Mouse (Mus musculus): ENCODE measurements around the gene Onecut1. TPM values are rescaled to one million over a fixed set of nuclear protein-coding genes. Genes with fewer than 3 reads are reported as not detected.

Gene Onecut1
- total RNA-seq, 1 experiment, result 0.13 TPM

- no peak overlapping the region for H3K27ac ChIP-seq (ENCODE audit: insufficient read depth, low read depth, low read length, poor library complexity, severe bottlenecking)
- no peaks in the 10 kb centered on the region for H3K36me3 ChIP-seq (ENCODE audit: control insufficient read depth, insufficient read depth, low read length, poor library complexity, severe bottlenecking)
- TF ChIP-seq CHD2 (IDR thresholded peaks at IDR 0.05; ENCODE audit: low read depth, low read length) (no peak), ZC3H11A (IDR thresholded peaks at IDR 0.05; ENCODE audit: borderline replicate concordance, low read depth, low read length) (no peak), MAFK (IDR thresholded peaks at IDR 0.05; ENCODE audit: insufficient read depth, low read depth, low read length) (no peak), HCFC1 (IDR thresholded peaks at IDR 0.05; ENCODE audit: borderline replicate concordance, insufficient read depth, low read length) (no peak), ZNF384 (IDR thresholded peaks at IDR 0.05; ENCODE audit: low read depth, low read length) (no peak)
- no peaks in the 10 kb centered on the region for H3K9me3 ChIP-seq (ENCODE audit: control insufficient read depth, insufficient read depth, low read depth, low read length)
- DNase-seq (ENCODE audit: low read depth, low spot score), result no peak
- H3K4me3 ChIP-seq (ENCODE audit: insufficient read depth in 1 of 2, low read depth in 1 of 2, low read length in 2 of 2, poor library complexity in 1 of 2, severe bottlenecking in 1 of 2), result no peak overlapping the region
- H3K4me1 ChIP-seq (ENCODE audit: control insufficient read depth in 2 of 2, insufficient read depth in 2 of 2, low read length in 2 of 2, poor library complexity in 1 of 2), result peaks cover 0 to 11% of the 10 kb centered on the region in 2 experiments; a peak in 1 of 4 replicates
- in situ Hi-C loops (cut with MboI; ENCODE audit: low sequenced_read_pairs in 2 of 2, unreplicated experiment in 2 of 2), result loop anchor here in 1 of 2 experiments (25.0 kb wide), 1 partner anchor 720 kb away; no protein-coding TSS in a partner anchor
- H3K9ac ChIP-seq (ENCODE audit: insufficient read depth, low read depth, low read length, poor library complexity, severe bottlenecking), result no peak overlapping the region
Observed at GRCm38 (mm10) chr9:74857508-74857840, 4.2 kb upstream of the Onecut1 start.

- in situ Hi-C loops (cut with MboI; ENCODE audit: low sequenced_read_pairs in 2 of 2, unreplicated experiment in 2 of 2), result loop anchor here in 1 of 2 experiments (25.0 kb wide), 1 partner anchor 721 kb away; no protein-coding TSS in a partner anchor
Observed at GRCm38 (mm10) chr9:74858111-74858510, 3.6 kb upstream of the Onecut1 start.

GRCm38 (mm10) chr9:74860461-74860860 lies 1.3 kb upstream of the Onecut1 start:
- TF ChIP-seq ZNF384 (IDR thresholded peaks at IDR 0.05; ENCODE audit: low read depth, low read length), result no peak
- no peak for TF ChIP-seq ZC3H11A (IDR thresholded peaks at IDR 0.05; ENCODE audit: borderline replicate concordance, low read depth, low read length)
- TF ChIP-seq HCFC1 (IDR thresholded peaks at IDR 0.05; ENCODE audit: borderline replicate concordance, insufficient read depth, low read length), result no peak
- no peak for TF ChIP-seq MAFK (IDR thresholded peaks at IDR 0.05; ENCODE audit: insufficient read depth, low read depth, low read length)
- TF ChIP-seq CHD2 (IDR thresholded peaks at IDR 0.05; ENCODE audit: low read depth, low read length), result no peak
- Histone ChIP-seq H3K4me3 (ENCODE audit: insufficient read depth in 1 of 2, low read depth in 1 of 2, low read length in 2 of 2, poor library complexity in 1 of 2, severe bottlenecking in 1 of 2) (no peak overlapping the region), H3K4me1 (ENCODE audit: control insufficient read depth in 2 of 2, insufficient read depth in 2 of 2, low read length in 2 of 2, poor library complexity in 1 of 2) (peaks cover 0 to 11% of the 10 kb centered on the region in 2 experiments; a peak in 1 of 4 replicates), H3K9me3 (ENCODE audit: control insufficient read depth, insufficient read depth, low read depth, low read length) (no peaks in the 10 kb centered on the region), H3K9ac (ENCODE audit: insufficient read depth, low read depth, low read length, poor library complexity, severe bottlenecking) (no peak overlapping the region), H3K27ac (ENCODE audit: insufficient read depth, low read depth, low read length, poor library complexity, severe bottlenecking) (no peak overlapping the region), H3K36me3 (ENCODE audit: control insufficient read depth, insufficient read depth, low read length, poor library complexity, severe bottlenecking) (no peaks in the 10 kb centered on the region)
- DNase-seq (ENCODE audit: low read depth, low spot score), result no peak
- in situ Hi-C loops (cut with MboI; ENCODE audit: low sequenced_read_pairs in 2 of 2, unreplicated experiment in 2 of 2), result loop anchor here in 1 of 2 experiments (25.0 kb wide), 1 partner anchor 723 kb away; no protein-coding TSS in a partner anchor

More at GRCm38 (mm10) chr9:74858111-74858510, 3.6 kb upstream of the Onecut1 start:
- H3K4me1 ChIP-seq (ENCODE audit: control insufficient read depth in 2 of 2, insufficient read depth in 2 of 2, low read length in 2 of 2, poor library complexity in 1 of 2), result peaks cover 0 to 15% of the 10 kb centered on the region in 2 experiments; a peak in 1 of 4 replicates
- TF ChIP-seq ZNF384 (IDR thresholded peaks at IDR 0.05; ENCODE audit: low read depth, low read length) (no peak), MAFK (IDR thresholded peaks at IDR 0.05; ENCODE audit: insufficient read depth, low read depth, low read length) (no peak), HCFC1 (IDR thresholded peaks at IDR 0.05; ENCODE audit: borderline replicate concordance, insufficient read depth, low read length) (no peak), CHD2 (IDR thresholded peaks at IDR 0.05; ENCODE audit: low read depth, low read length) (no peak), ZC3H11A (IDR thresholded peaks at IDR 0.05; ENCODE audit: borderline replicate concordance, low read depth, low read length) (no peak)
- H3K9ac ChIP-seq (ENCODE audit: insufficient read depth, low read depth, low read length, poor library complexity, severe bottlenecking), result no peak overlapping the region
- no peak for DNase-seq (ENCODE audit: low read depth, low spot score)
- no peaks in the 10 kb centered on the region for H3K9me3 ChIP-seq (ENCODE audit: control insufficient read depth, insufficient read depth, low read depth, low read length)
- no peak overlapping the region for H3K4me3 ChIP-seq (ENCODE audit: insufficient read depth in 1 of 2, low read depth in 1 of 2, low read length in 2 of 2, poor library complexity in 1 of 2, severe bottlenecking in 1 of 2)
- H3K27ac ChIP-seq (ENCODE audit: insufficient read depth, low read depth, low read length, poor library complexity, severe bottlenecking), result no peak overlapping the region
- H3K36me3 ChIP-seq (ENCODE audit: control insufficient read depth, insufficient read depth, low read length, poor library complexity, severe bottlenecking), result no peaks in the 10 kb centered on the region

- Histone ChIP-seq H3K9ac (ENCODE audit: insufficient read depth, low read depth, low read length, poor library complexity, severe bottlenecking) (peak overlapping the region; percentile 38; the same call in 1 of the 2 replicates), H3K4me1 (ENCODE audit: control insufficient read depth in 2 of 2, insufficient read depth in 2 of 2, low read length in 2 of 2, poor library complexity in 1 of 2) (peaks cover 0 to 11% of the 10 kb centered on the region in 2 experiments; a peak in 1 of 4 replicates), H3K9me3 (ENCODE audit: control insufficient read depth, insufficient read depth, low read depth, low read length) (no peaks in the 10 kb centered on the region), H3K36me3 (ENCODE audit: control insufficient read depth, insufficient read depth, low read length, poor library complexity, severe bottlenecking) (no peaks in the 10 kb centered on the region), H3K4me3 (ENCODE audit: insufficient read depth in 1 of 2, low read depth in 1 of 2, low read length in 2 of 2, poor library complexity in 1 of 2, severe bottlenecking in 1 of 2) (peak overlapping the region; percentile 65), H3K27ac (ENCODE audit: insufficient read depth, low read depth, low read length, poor library complexity, severe bottlenecking) (no peak overlapping the region)
- in situ Hi-C loops (cut with MboI; ENCODE audit: low sequenced_read_pairs in 2 of 2, unreplicated experiment in 2 of 2), result loop anchor here in 1 of 2 experiments (25.0 kb wide), 1 partner anchor 725 kb away; no protein-coding TSS in a partner anchor
- DNase-seq (ENCODE audit: low read depth, low spot score), result no peak
- TF ChIP-seq HCFC1 (IDR thresholded peaks at IDR 0.05; ENCODE audit: borderline replicate concordance, insufficient read depth, low read length) (no peak), CHD2 (IDR thresholded peaks at IDR 0.05; ENCODE audit: low read depth, low read length) (no peak), ZNF384 (IDR thresholded peaks at IDR 0.05; ENCODE audit: low read depth, low read length) (no peak), ZC3H11A (IDR thresholded peaks at IDR 0.05; ENCODE audit: borderline replicate concordance, low read depth, low read length) (no peak), MAFK (IDR thresholded peaks at IDR 0.05; ENCODE audit: insufficient read depth, low read depth, low read length) (no peak)
Observed at GRCm38 (mm10) chr9:74862096-74862780, 517 bp downstream of the Onecut1 start.

Measured in ES-E14 (cell line).